Mouse (Mus musculus) layer of hippocampus, adult 2 months (tissue): ENCODE measurements around the gene Selenoi. TPM values are rescaled to one million over a fixed set of nuclear protein-coding genes. Genes with fewer than 3 reads are reported as not detected.
A peak's percentile ranks its signal among the peaks of the same experiment; 100 is the strongest.
"Not testable (repeated sequence)": the region's sequence is repeated elsewhere in the genome, so short reads cannot be mapped to it uniquely, and the experiment has no call there.

Experiments
- DNase-seq, 2 experiments: peaks; one replicate each; pipeline ENCODE4 v3.0.0; 2022; ENCODE audit warnings: low spot score in 2 of 2
- H3K27ac ChIP-seq: fragments of 200-600 bp; 2 replicates; pipeline ENCODE4 v1.8.1; 2022
- H3K4me3 ChIP-seq: fragments of 200-600 bp; 2 replicates; pipeline ENCODE4 v1.8.1; 2022; ENCODE audit warnings: mild to moderate bottlenecking
- CTCF ChIP-seq: fragments of 200-600 bp; conservative IDR thresholded peaks from 2 replicates; pipeline ENCODE4 v1.8.1; 2022; ENCODE audit warnings: antibody characterized with exemption, mild to moderate bottlenecking, moderate library complexity
- long read RNA-seq, 2 experiments: library from polyadenylated mRNA; stranded (forward); transcript quantifications; one replicate each; pipeline ENCODE4 v2.0.0; 2021; ENCODE audit warnings: borderline mapping rate in 2 of 2
- total RNA-seq, 2 experiments: library from RNA; stranded (reverse); gene quantifications; 2 replicates each; pipeline ENCODE4 v1.2.3; 2021

Gene Selenoi
- total RNA-seq = 10 to 100 TPM; 34.9 to 35.3 TPM
- long read RNA-seq, experiment 1, full-length matches to known transcripts = 8 of 12 reads
- long read RNA-seq, experiment 1, partial matches to known transcripts = 1 of 12 reads
- long read RNA-seq, experiment 1, other reads (novel, unspliced or antisense) = 3 of 12 reads
- long read RNA-seq, experiment 2, full-length matches to known transcripts = 14 of 22 reads
- long read RNA-seq, experiment 2, partial matches to known transcripts = 2 of 22 reads
- long read RNA-seq, experiment 2, other reads (novel, unspliced or antisense) = 6 of 22 reads

DNA sequence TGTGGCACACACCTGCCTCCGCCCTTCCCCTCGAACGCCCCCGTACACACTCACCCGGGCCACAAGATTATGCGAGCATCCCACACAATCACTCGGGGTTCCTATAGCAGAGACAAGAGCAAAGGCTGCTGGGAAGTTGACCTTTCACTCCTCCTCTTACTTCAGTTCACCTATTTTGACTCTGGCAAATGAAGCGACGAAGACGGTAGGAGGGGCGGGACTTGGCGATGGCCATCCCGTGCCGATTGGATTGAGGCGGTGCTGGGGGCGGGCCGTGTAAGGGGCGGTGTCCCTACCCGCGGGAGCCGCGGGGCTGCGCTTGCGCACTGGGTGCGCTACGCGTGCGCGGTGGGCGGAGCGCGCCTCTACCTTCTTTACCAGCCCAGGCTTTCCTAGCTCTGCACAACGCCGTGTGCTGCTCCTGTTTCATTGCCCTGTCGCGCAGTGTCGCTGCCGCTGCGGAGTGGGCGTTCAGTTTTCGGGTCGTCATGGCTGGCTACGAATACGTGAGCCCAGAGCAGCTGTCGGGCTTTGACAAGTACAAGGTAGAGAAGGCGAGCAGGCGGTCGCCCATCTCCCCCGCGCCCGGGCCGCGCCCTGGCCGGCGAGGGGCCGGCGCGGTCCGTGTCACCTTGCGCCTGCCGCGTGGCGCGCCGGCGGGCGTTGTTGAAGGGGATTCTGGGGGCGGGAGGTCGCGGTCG is at the start of gene Selenoi:
TSS of gene Selenoi (plus strand) at position 311 of the 701 bp plus-strand sequence.
- Histone ChIP-seq H3K4me3 (peak within 1 kb of the TSS; percentile 93), H3K27ac (peak within 1 kb of the TSS; percentile 94)
- DNase-seq = peak; percentile 99
- no peak for TF ChIP-seq CTCF

DNA sequence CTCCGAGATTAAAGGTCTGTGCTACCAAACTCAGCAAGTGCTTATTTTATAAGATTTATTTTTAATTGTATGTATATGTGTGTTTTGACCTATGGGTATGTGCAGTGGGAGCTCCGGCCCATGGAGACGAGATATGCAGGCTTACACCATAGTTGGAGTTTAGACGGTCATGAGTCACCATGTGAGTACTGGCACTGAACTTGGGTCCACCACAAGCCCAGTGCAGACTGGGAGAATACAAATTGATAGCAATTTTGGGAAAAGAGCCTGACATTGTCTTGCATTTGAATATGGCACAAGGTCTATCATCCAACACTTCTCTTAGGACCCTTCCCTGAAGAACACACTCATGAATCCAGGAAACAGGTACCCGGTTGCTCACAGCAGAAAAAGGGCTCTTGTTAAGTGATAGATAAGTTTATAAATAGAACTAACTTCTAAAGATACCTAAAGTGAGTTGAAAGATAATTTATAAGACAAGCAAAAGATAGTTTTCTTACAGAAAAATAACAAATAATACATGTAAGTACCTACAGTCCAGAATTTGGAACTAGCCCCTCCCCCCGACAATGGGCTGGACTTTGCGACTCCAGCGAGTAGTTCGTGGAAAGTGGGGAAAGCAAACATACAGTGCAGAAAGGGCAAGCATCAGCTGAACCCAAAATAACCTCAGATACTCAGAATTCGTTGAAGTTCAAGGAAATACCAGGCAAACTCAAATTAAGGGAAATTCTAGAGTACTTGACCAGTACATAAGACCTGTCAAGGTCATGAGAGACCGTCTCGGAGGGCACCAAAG is 44.5 kb upstream of the Selenoi start:
- no peak overlapping the region for H3K4me3 ChIP-seq
- no peak for DNase-seq
- H3K27ac ChIP-seq = no peak overlapping the region
- TF ChIP-seq CTCF = no peak

DNA sequence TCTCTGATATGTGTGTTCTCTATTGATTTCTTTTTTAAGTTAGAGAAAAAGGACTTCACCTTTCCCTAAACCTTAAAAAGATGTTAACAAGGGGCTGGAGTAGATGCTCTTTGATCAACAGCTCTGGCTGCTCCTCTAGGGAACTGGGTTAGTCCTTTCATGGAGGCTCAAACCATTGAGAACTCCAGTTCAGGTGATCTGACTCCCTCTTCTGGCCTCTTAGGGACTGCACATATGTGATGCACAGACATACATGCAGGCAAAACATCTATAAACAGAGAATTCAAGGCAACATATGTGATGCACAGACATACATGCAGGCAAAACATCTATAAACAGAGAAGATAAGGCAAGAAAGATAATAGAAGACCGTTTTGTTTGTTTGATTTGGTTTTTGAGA is 39.9 kb upstream of the Selenoi start:
- DNase-seq = no peak
- peak; percentile 50 for TF ChIP-seq CTCF
- Histone ChIP-seq H3K27ac (no peak overlapping the region), H3K4me3 (no peak overlapping the region)

DNA sequence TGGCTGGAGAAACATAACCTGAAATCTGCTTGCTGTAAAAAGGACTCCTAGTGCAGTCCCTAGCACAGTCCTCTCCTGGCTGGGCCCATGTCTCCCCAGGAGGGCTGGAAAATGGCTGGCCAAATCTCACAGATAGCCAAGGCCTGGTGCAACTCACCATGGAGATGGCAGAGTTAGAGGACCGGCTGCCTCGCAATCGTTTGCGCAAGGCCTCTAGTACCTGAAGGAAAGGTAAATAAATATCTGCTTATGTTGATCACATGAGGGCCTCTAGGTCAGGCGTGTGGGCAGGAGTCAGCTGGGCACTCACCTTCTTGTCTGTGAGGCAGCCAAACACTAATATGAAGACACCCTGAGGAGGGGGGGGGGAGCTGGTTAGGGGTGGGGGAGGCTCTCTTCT is 37.0 kb upstream of the Selenoi start:
- TF ChIP-seq CTCF = no peak
- Histone ChIP-seq H3K27ac (no peak overlapping the region), H3K4me3 (no peak overlapping the region)
- DNase-seq = no peak

DNA sequence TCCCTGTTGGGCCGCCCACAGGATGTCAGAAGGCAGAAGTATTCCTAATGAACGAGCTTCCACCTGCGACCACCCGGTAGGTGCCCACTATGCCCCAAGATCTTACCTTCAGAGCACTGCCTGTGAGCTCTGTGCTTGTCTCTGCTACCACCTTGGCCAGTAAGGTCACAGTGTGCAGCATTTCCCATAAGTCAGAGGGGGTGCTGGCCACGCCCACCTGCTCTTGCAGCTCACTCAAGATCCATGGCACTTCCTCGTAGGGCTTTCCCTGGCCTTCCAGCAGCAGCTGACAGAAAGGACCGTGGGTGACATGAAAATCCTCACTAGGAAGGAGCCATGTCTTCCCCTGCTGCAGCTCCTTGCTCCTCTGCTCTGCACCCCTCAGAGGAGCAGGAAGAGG is 34.1 kb upstream of the Selenoi start:
- no peak for TF ChIP-seq CTCF
- H3K27ac ChIP-seq = no peak overlapping the region
- DNase-seq = no peak
- H3K4me3 ChIP-seq = no peak overlapping the region

DNA sequence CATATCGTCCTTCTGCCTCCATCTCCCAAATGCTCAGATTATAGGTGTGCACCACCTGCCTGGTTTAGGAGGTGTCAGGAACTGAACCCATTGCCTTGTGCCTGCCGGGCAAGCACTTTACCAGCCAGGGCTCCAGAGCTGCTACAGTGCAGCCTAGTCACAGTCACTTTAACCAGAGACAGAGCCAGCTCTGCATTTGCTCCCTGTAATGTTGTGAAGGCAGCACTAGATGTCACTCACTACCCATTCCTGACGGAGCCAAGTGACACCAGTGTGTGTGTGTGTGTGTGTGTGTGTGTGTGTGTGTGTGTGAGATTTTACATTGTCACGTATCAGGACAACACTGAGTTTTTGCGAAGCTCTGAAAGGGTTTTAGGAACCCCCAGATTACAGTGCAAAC is 30.9 kb upstream of the Selenoi start:
- Histone ChIP-seq H3K27ac (no peak overlapping the region), H3K4me3 (no peak overlapping the region)
- peak; percentile 77 for TF ChIP-seq CTCF
- DNase-seq = peak; percentile 32 to 53

DNA sequence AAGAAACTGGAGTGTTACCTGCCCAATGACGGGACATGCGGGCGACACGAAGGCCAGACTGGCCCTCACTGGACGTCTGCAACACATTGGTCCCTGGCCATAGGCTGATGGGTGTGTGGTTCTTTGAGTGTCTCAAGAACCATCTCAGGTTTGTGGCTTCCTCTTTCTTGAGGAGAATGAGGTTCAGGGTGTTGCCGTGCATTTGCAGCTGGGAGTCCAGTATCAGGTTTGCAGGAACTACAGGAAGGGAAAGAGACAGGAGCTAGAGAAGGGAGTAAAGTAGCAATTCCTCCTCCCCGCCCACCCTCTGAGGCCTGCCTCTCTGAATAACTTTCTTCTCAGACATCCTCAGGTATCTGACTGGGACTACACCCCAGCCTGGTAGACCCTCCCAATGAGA is 30.2 kb upstream of the Selenoi start:
- no peak for DNase-seq
- no peak overlapping the region for H3K27ac ChIP-seq
- H3K4me3 ChIP-seq = no peak overlapping the region
- TF ChIP-seq CTCF = no peak

DNA sequence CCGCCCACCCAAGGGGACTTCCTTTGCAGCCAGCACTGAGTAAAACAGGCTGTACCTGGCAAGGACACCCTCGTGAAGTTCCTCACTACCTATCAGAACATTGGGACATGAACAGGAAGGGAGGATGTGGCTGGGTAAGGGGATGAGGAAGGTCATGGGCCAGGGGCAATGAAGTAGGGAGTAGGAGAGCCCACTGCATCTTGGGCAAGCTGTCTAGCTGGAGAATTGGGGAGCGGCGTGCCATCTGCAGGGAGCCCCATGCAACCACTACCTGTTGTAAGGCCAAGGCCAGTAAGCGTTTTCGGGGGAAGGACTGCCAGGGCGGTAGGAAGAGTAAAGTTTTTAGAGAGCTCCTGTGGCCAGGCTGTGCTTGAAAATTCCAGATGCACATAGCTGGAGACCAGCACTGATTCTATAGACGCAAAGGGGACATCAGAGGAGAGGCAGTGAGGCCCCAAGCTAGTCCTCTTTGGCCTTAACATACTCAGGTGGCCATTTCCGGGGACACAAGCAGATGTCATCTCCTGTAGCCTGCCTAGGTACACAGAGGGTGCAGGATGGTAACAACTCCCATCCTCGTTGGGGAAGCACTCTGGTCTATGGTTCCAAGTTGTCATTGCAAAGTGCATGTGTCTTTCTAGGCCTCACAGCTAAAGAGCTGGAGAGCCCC is 29.0 kb upstream of the Selenoi start:
- TF ChIP-seq CTCF = no peak
- no peak overlapping the region for H3K27ac ChIP-seq
- no peak overlapping the region for H3K4me3 ChIP-seq
- no peak for DNase-seq

DNA sequence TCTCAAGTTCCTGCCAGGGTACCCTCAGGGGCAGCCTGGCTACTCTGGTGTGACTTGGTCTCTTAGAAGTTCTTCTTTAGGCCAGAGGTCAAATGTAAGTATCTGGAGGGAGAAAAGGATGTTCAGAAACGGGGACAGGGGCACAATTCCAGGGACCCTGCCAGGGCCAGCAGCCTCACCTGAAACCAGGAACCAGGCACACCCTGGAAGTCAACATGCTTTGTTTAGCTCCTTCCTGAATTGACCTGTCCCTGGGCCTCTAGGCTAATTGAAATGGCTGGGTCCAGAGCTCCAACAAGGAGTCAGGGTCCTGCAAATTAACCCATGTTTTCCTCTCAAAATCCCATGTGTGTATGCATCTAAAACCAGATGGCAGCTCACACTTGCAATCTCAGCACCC is 27.9 kb upstream of the Selenoi start:
- no peak for TF ChIP-seq CTCF
- Histone ChIP-seq H3K4me3 (no peak overlapping the region), H3K27ac (no peak overlapping the region)
- no peak for DNase-seq

DNA sequence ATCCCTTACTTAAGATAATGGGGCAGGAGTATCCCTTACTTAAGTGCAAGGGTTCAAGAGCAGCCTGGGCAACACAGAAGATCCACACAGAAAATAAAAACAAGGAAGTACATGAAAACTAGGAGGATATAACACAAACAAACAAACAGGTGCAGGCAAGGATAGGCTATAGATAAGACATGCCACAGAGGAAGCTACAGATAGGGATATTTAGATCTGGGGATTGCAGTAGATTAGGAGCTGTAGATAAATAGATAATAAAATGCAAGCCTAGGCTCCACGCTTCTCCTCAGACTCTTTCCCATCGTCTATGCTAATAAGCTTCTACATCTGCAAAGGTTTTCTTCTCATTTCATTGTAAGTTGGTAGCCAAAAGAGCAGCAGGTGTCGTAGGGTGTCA is 27.3 kb upstream of the Selenoi start:
- Histone ChIP-seq H3K4me3 (no peak overlapping the region), H3K27ac (no peak overlapping the region)
- no peak for DNase-seq
- no peak for TF ChIP-seq CTCF

DNA sequence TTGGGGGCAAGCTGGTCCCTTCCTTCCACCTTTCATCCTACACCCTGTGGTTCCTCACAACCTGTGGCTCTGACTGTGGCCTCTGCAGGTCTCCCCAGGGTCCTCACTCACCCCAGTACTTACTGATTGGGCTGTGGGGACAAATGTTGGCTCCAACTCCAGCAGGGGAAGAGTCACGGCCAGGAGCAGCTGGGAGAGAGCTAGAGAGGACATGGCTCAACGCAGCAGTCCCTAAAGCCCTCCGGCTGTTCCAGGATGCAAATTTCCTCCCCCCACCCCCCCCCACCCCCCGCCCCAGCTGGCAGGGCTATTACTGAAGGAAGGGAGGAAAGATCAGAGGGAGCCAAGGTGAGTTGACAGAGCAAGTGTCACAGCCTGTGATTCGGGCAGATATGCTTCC is 26.9 kb upstream of the Selenoi start, which contains the start of gene Adgrf3:
TSS of gene Adgrf3 (minus strand) at position 230 of the 400 bp plus-strand sequence.
- Histone ChIP-seq H3K4me3 (no peak within 1 kb of the TSS), H3K27ac (no peak within 1 kb of the TSS)
- TF ChIP-seq CTCF = no peak
- DNase-seq = no peak

DNA sequence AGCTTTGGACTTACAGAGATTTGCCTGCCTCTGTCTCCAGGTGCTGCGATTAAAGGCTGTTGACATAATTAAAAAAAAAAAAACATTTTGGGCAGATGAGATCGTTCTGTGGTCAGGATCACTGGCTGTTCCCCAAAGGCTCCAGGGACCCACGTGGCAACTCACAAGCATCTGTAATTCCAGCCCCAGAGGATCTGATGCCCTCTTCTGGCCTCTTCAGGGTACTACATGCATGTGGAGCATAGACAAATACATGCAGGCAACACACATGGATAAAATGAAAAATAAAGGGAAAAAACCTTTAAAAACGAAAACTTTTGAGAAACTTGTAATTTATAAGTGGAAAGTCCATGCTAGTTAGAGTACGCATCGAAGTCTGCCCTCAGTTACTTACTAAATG is 25.1 kb upstream of the Selenoi start:
- no peak overlapping the region for H3K27ac ChIP-seq
- TF ChIP-seq CTCF = peak; percentile 68
- H3K4me3 ChIP-seq = no peak overlapping the region
- DNase-seq = no peak

DNA sequence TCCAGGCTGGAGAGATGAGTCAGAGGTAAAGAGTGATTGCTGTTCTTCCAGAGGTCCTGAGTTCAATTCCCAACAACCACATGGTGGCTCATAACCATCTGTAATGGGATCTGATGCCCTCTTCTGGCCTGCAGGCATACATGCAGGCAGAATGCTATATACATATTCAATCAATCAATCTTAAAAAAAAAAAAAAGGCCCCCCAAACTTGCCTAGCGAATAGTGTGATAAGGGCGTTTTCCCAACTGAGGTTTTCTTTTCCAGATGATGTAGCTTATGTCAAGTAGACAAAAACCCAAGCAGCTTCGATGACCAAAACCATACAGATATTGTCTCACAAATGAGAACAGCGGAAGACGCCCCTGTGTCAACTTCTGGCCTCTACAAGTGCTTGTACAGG is 21.6 kb upstream of the Selenoi start:
- H3K27ac ChIP-seq, H3K4me3 ChIP-seq, DNase-seq: not testable (repeated sequence)
- TF ChIP-seq CTCF = peak; percentile 21; the same call in 1 of the 2 replicates
